10 mouse cellular contexts compared by ENCODE assay signal in genomic region chr7:125972174-125972672, GRCm38 (mm10).
DNase-seq lines count a peak whose midpoint lies in the region; ATAC-seq and TF ChIP-seq lines count a peak whose summit lies in the region.
"Had no signal": no experiment of that assay in that cellular context is flagged by ENCODE, and none has a peak within 500 bp of the region (broad histone marks: within the 10 kb centered on the region; RNA-seq: fewer than 3 reads in every experiment).

No protein-coding gene starts in this region.

- TF ChIP-seq POLR2A in limb, embryonic 14.5 days (IDR thresholded peaks at IDR 0.05; ENCODE audit: borderline replicate concordance, extremely low read depth, insufficient read depth, insufficient read length), result no peak

- H3K27ac ChIP-seq in lung, embryonic 14.5 days (ENCODE audit: low read depth), result no peak overlapping the region
- no peak overlapping the region for H3K27ac ChIP-seq in forebrain, postnatal 0 days (ENCODE audit: low read depth, low read length)
- H3K27ac ChIP-seq in limb, embryonic 14.5 days (replicated peaks; ENCODE audit: low read depth, low read length), result 0 out of 2 replicates have a peak overlapping the region, but pooled peaks have one; percentile 44
- H3K27ac ChIP-seq in gastrocnemius, adult 2 months, result no peak overlapping the region
- H3K27ac ChIP-seq: liver, embryonic 13.5 days had no signal

- H3K4me1 ChIP-seq in lung, embryonic 14.5 days (ENCODE audit: insufficient read depth), result no peaks in the 10 kb centered on the region
- no peaks in the 10 kb centered on the region for H3K4me1 ChIP-seq in forebrain, postnatal 0 days (ENCODE audit: insufficient read depth)
- peaks cover 12% of the 10 kb centered on the region for H3K4me1 ChIP-seq in limb, embryonic 14.5 days (ENCODE audit: control insufficient read depth, insufficient read depth, low read length)
- H3K4me1 ChIP-seq: liver, embryonic 13.5 days had no signal

- no peak overlapping the region for H3K4me3 ChIP-seq in lung, embryonic 14.5 days (ENCODE audit: low read depth, low read length)
- H3K4me3 ChIP-seq in forebrain, postnatal 0 days (ENCODE audit: low read depth, low read length), result no peak overlapping the region
- H3K4me3 ChIP-seq in limb, embryonic 14.5 days (replicated peaks; ENCODE audit: low read length), result no peak overlapping the region
- H3K4me3 ChIP-seq in gastrocnemius, adult 2 months, result no peak overlapping the region
- H3K4me3 ChIP-seq: liver, embryonic 13.5 days had no signal

- H3K36me3 ChIP-seq in lung, embryonic 14.5 days (ENCODE audit: insufficient read depth), result no peaks in the 10 kb centered on the region
- no peaks in the 10 kb centered on the region for H3K36me3 ChIP-seq in forebrain, postnatal 0 days (ENCODE audit: insufficient read depth)
- no peaks in the 10 kb centered on the region for H3K36me3 ChIP-seq in limb, embryonic 14.5 days (ENCODE audit: control insufficient read depth, insufficient read depth, low read length)
- H3K36me3 ChIP-seq: liver, embryonic 13.5 days had no signal

- DNase-seq in adrenal gland, adult 2 months, result peak; percentile 52
- no peak for DNase-seq in adrenal gland, adult 18-20 months (ENCODE audit: low spot score in 2 of 2)
- DNase-seq in lung, embryonic 14.5 days, result no peak
- no peak for DNase-seq in lung, postnatal 14 days
- DNase-seq in forebrain, postnatal 0 days, result no peak
- DNase-seq in limb, embryonic 14.5 days (ENCODE audit: low spot score), result peak; percentile 64
- no peak for DNase-seq in gastrocnemius, adult 2 months
- DNase-seq in embryo, embryonic 9.5 days (ENCODE audit: extremely low spot score), result no peak
- DNase-seq: cerebellum, postnatal 25 days; liver, embryonic 13.5 days had no signal

- H3K4me2 ChIP-seq in lung, embryonic 14.5 days, result no peak overlapping the region
- H3K4me2 ChIP-seq in forebrain, postnatal 0 days (ENCODE audit: low read depth), result no peak overlapping the region
- H3K4me2 ChIP-seq in limb, embryonic 14.5 days (replicated peaks; ENCODE audit: low read depth, low read length, severe bottlenecking), result no peak overlapping the region
- H3K4me2 ChIP-seq: liver, embryonic 13.5 days had no signal

- intact Hi-C loops in gastrocnemius, adult 2 months (cut with DNase I), result no loop called here

- 38% methylated on average over 7 of the region's 7 CpGs for WGBS in lung, embryonic 14.5 days
- 24% methylated on average over 7 of the region's 7 CpGs for WGBS in forebrain, postnatal 0 days
- 19% methylated on average over 7 of the region's 7 CpGs for WGBS in limb, embryonic 14.5 days

- no peak for TF ChIP-seq CTCF in lung, embryonic 14.5 days (IDR thresholded peaks at IDR 0.05; ENCODE audit: low read depth)
- no peak for TF ChIP-seq CTCF in forebrain, postnatal 0 days (IDR thresholded peaks at IDR 0.05; ENCODE audit: low read depth)
- no peak for TF ChIP-seq CTCF in gastrocnemius, adult 2 months (IDR thresholded peaks at IDR 0.05)

- no peak overlapping the region for H3K9ac ChIP-seq in lung, embryonic 14.5 days
- no peak overlapping the region for H3K9ac ChIP-seq in forebrain, postnatal 0 days
- no peak overlapping the region for H3K9ac ChIP-seq in limb, embryonic 14.5 days (ENCODE audit: low read depth, low read length, severe bottlenecking)
- H3K9ac ChIP-seq: liver, embryonic 13.5 days had no signal

- H3K9me3 ChIP-seq in lung, embryonic 14.5 days (ENCODE audit: low read depth, low read length), result no peaks in the 10 kb centered on the region
- H3K9me3 ChIP-seq in forebrain, postnatal 0 days (ENCODE audit: low read length), result no peaks in the 10 kb centered on the region
- H3K9me3 ChIP-seq in limb, embryonic 14.5 days (ENCODE audit: control insufficient read depth, low read length), result no peaks in the 10 kb centered on the region
- H3K9me3 ChIP-seq: liver, embryonic 13.5 days had no signal

- ATAC-seq in lung, embryonic 14.5 days (ENCODE audit: insufficient read depth), result peak; percentile 50; the same call in 1 of the 2 replicates
- peak; percentile 27; the same call in 1 of the 2 replicates for ATAC-seq in forebrain, postnatal 0 days
- ATAC-seq in limb, embryonic 14.5 days (ENCODE audit: low FRiP score, low read depth), result peak; percentile 44; the same call in 1 of the 2 replicates

- no peaks in the 10 kb centered on the region for H3K27me3 ChIP-seq in lung, embryonic 14.5 days (ENCODE audit: insufficient read depth, low read length)
- no peaks in the 10 kb centered on the region for H3K27me3 ChIP-seq in forebrain, postnatal 0 days (ENCODE audit: insufficient read depth, low read length)
- H3K27me3 ChIP-seq in limb, embryonic 14.5 days (ENCODE audit: control insufficient read depth, insufficient read depth, low read length), result no peaks in the 10 kb centered on the region
- H3K27me3 ChIP-seq: liver, embryonic 13.5 days had no signal

Comparison
In these comparisons a context has a peak if more than half of its experiments do, and no peak if none do; other contexts are left out.
1. DNase-seq: peak in adrenal gland, adult 2 months (single experiment) and limb, embryonic 14.5 days (single experiment); none in adrenal gland, adult 18-20 months (0 of 2), lung, embryonic 14.5 days (single experiment), lung, postnatal 14 days (single experiment), forebrain, postnatal 0 days (single experiment), gastrocnemius, adult 2 months (single experiment) and embryo, embryonic 9.5 days (single experiment).
2. Peak in every context shown above with its lines, with median percentiles within 50 percentile points of each other: ATAC-seq.